Mouse (Mus musculus) MEL (cell line): ENCODE measurements at regions not wholly inside any gene's neighbourhood (a gene's known extent, or its start where the extent isn't known, plus 50 kb on each side); places are given as distances from the start of the nearest gene placed in this dataset.

Experiments
- CHD2 ChIP-seq: IDR thresholded peaks from 2 replicates; pipeline ENCODE4 v1.6.1; 2011; ENCODE audit warnings: low read length, improper control_type of control experiment
- CTCF ChIP-seq, 3 experiments: IDR thresholded peaks in 2 of 3; conservative IDR thresholded peaks in 1 of 3; 2 replicates each; pipeline ENCODE4 v1.5.1; 2011 to 2012; ENCODE audit warnings: low read length in 3 of 3, low read depth in 2 of 3, mild to moderate bottlenecking in 2 of 3, improper control_type of control experiment in 1 of 3, inconsistent platforms in 1 of 3, mixed read lengths in 1 of 3, moderate library complexity in 1 of 3; ENCODE audit not compliant: control insufficient read depth in 1 of 3, insufficient read depth in 1 of 3, poor library complexity in 1 of 3, severe bottlenecking in 1 of 3
- E2F4 ChIP-seq: IDR thresholded peaks from 2 replicates; pipeline ENCODE4 v1.6.1; 2011; ENCODE audit warnings: low read depth, low read length, improper control_type of control experiment, borderline replicate concordance
- EP300 ChIP-seq, 2 experiments: IDR thresholded peaks; 2 replicates each; pipeline ENCODE4 v1.6.1; 2011; ENCODE audit warnings: improper control_type of control experiment in 2 of 2, low read length in 2 of 2, low read depth in 1 of 2, mild to moderate bottlenecking in 1 of 2
- NELFE ChIP-seq: IDR thresholded peaks from 2 replicates; pipeline ENCODE4 v1.6.1; 2011; ENCODE audit warnings: low read depth, low read length, improper control_type of control experiment
- POLR2A ChIP-seq, 2 experiments: IDR thresholded peaks; 2 replicates each; pipeline ENCODE4 v1.6.1; 2011 to 2012; ENCODE audit warnings: low read length in 2 of 2, mild to moderate bottlenecking in 2 of 2, control low read depth in 1 of 2, improper control_type of control experiment in 1 of 2, low read depth in 1 of 2, moderate library complexity in 1 of 2; ENCODE audit not compliant: control insufficient read depth in 1 of 2, insufficient read depth in 1 of 2, poor library complexity in 1 of 2
- RCOR1 ChIP-seq: IDR thresholded peaks from 2 replicates; pipeline ENCODE4 v1.6.1; 2012; ENCODE audit warnings: low read depth, mild to moderate bottlenecking, inconsistent platforms, low read length, improper control_type of control experiment
- SMC3 ChIP-seq: IDR thresholded peaks from 2 replicates; pipeline ENCODE4 v1.6.1; 2011; ENCODE audit warnings: low read depth, low read length, improper control_type of control experiment
- ZMIZ1 ChIP-seq: IDR thresholded peaks from 2 replicates; pipeline ENCODE4 v1.6.1; 2012; ENCODE audit warnings: low read depth, mild to moderate bottlenecking, inconsistent platforms, low read length, improper control_type of control experiment, moderate library complexity

DNA sequence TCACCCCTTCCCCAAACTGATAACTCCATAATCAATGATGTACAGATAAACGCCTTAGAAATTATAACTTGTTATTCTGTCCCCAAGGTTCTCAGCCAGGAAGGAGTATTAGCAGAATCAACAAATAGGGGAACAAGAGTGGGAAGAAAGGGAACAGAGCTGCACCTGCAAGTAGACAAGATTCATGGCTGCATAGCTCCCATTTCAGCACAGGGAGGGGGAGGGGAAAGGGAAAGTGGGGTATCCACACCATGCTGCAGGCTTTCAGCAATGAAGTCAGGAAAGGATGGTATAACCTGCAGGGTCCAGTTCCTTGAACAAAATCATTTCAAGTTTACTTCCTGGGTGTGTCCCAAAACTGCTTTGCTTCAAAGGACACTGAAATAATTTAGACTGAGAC lies 610.5 kb downstream of the Tox3 start:
- TF ChIP-seq ZMIZ1 (no peak), E2F4 (no peak), POLR2A (IDR thresholded peaks at IDR 0.05; ENCODE audit: control insufficient read depth in 1 of 2, insufficient read depth in 1 of 2, low read depth in 1 of 2, low read length in 2 of 2, poor library complexity in 1 of 2) (no peak), SMC3 (no peak), CTCF (IDR thresholded peaks at IDR 0.05 in 2 of 3, conservative IDR thresholded peaks at IDR 0.05 in 1 of 3; ENCODE audit: control insufficient read depth in 1 of 3, insufficient read depth in 1 of 3, low read depth in 2 of 3, low read length in 3 of 3, poor library complexity in 1 of 3, severe bottlenecking in 1 of 3) (no peak), CHD2 (no peak), EP300 (IDR thresholded peaks at IDR 0.05; ENCODE audit: low read depth in 1 of 2, low read length in 2 of 2) (no peak), RCOR1 (no peak), NELFE (no peak)
